Mouse (Mus musculus) lung, postnatal 4 days (tissue): ENCODE results near the gene Syt3.

Experiments
- DNase-seq, 2 experiments: peaks; one replicate each; pipeline ENCODE4 v3.0.0; 2021

Syt3 gene

DNA sequence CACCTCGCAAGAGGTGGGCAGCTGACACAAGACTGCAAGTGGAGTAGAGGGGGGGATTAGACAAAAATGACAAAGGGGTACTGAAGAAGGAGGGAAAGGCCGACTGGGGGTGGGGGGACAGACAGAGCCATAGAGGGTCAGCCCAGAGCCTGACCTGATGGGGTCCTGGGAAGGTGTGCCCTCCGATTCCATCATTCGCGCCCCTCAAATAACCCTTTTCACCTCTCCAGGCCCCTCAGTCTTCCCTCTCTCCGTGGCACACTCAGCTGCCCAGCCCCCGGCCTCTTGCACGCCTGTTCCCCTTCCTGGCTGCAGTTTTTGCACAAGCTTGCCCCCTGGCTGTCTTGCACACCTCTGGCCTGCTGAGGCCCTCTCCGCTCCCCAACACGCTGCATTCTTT, 26.4 kb upstream of the Syt3 start:
- DNase-seq = no peak

- DNase-seq = peak; percentile 51 to 72
These were observed 25.9 kb upstream of the Syt3 start for GRCm38 (mm10) chr7:44358012-44358411.

- no peak for DNase-seq
These were observed 24.8 kb upstream of the Syt3 start for GRCm38 (mm10) chr7:44358886-44359654.

GRCm38 (mm10) chr7:44359908-44360672, 23.8 kb upstream of the Syt3 start:
- DNase-seq = peak; percentile 93 to 94

DNA sequence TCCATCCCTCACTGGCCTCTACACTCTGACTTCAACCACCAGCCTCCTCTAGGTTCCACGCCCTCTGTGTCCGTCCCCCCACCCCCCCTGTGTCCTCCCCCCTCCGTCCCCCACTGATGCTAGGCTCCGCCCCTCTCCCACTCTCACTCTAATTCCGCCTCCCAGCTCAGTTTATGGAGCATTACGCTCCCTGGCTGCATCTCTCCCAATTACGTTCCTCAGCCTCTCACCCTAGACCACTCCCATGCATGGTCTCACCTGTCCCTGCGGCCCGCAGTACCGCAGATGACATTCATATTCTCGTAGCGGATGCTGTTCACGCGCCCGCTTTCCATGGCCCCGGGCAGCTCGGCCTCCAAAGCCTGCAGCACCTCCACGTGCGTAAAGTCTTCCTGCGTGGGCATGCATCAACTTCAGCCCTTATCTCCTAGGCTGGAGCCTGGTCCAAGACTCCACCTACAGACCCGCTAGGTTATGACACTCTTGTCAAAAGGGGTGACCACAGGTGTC, 23.1 kb upstream of the Syt3 start:
- no peak for DNase-seq

GRCm38 (mm10) chr7:44372678-44373077, 11.2 kb upstream of the Syt3 start:
- no peak for DNase-seq

DNA sequence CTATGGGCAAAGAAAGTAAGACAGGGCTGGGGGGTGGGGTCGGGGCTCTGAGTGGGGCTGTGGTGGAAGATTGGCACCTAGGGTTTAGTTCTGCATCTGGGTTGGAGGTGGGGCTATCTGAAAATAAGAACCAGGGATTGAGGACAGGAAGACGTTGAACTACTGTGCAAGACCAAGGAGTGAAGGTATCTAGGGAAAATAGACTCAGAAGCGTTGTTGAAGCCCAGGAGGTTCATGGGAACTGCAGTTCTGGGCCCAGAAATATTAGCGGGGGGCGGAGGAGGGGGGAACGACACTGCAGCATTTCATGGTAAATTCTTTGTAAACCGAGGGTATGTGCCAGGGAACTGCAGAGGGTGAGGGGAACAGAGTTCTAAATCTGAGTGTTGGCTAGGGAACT, 10.4 kb upstream of the Syt3 start:
- DNase-seq = no peak

- peak; percentile 79 to 87 for DNase-seq
These were observed 9.8 kb upstream of the Syt3 start for GRCm38 (mm10) chr7:44373889-44374652.

- DNase-seq = no peak
These were observed 9.1 kb upstream of the Syt3 start for GRCm38 (mm10) chr7:44374756-44375155.

- DNase-seq = no peak
These were observed 8.7 kb upstream of the Syt3 start for GRCm38 (mm10) chr7:44375207-44375606.

- DNase-seq = no peak
These were observed 8.1 kb upstream of the Syt3 start for GRCm38 (mm10) chr7:44375793-44376192.

GRCm38 (mm10) chr7:44378290-44378689, 5.6 kb upstream of the Syt3 start:
- DNase-seq = peak; percentile 55 to 86

- DNase-seq = no peak
These were observed 1.4 kb upstream of the Syt3 start for GRCm38 (mm10) chr7:44382541-44382940.

DNA sequence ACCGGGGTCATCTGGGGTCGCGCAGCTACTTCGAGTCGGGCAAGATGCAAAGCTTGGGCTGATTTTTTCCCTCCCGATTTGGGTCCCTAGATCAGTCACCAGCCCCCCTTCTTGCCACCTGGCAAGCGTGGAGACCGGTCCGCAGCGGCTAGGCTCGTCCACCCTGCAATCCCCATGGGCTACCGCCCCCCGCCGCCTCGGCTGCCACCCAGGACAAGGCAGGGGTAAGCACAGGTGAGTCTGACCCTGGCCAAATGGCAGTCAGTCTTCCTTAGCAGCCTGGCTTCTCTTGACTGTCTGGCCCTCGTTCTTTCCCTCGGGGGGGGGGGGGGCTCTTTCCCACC, 786 bp downstream of the Syt3 start:
- DNase-seq = no peak

DNA sequence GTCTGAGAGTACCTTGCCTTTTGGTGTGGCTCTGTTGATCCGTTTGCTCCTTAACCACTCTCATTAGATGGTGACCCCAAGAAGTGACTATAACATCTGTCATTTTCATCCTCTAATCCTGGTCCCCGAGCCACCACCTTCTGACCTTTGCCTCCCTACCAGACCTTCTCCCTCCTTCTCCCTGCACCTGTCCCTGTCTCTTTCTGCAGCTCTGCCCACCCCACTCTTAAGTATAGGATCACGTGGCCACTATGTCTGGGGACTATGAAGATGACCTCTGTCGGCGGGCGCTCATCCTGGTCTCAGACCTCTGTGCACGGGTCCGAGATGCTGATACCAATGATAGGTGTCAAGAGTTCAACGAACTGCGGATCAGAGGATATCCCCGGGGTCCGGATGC, 1.8 kb downstream of the Syt3 start, which contains the start of gene 1700008O03Rik:
TSS of gene 1700008O03Rik (minus strand) at position 101 of the 400 bp plus-strand sequence.
- no peak for DNase-seq

DNA sequence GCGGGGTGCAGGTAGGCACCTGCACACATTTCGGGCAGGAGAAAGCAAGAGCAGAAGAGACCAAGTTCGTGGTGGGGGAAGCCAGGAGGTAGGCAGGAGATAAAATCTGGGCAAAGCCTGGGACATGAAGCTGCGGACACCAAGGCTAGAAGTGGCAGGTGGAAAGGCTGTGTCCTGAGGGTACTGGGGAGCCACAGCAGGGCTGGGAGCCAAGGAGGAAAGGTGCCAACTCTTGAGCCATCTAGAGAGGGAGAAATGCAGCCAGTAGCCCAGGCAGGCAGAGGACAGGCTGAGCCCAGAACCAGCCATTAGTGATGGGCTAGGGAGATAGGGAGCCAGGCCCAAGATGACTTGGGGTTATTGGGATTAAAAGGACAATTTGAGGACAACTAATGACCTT, 7.9 kb downstream of the Syt3 start:
- DNase-seq = no peak

GRCm38 (mm10) chr7:44392341-44392740, 8.4 kb downstream of the Syt3 start:
- no peak for DNase-seq

GRCm38 (mm10) chr7:44393284-44393683, 9.4 kb downstream of the Syt3 start:
- DNase-seq = no peak

DNA sequence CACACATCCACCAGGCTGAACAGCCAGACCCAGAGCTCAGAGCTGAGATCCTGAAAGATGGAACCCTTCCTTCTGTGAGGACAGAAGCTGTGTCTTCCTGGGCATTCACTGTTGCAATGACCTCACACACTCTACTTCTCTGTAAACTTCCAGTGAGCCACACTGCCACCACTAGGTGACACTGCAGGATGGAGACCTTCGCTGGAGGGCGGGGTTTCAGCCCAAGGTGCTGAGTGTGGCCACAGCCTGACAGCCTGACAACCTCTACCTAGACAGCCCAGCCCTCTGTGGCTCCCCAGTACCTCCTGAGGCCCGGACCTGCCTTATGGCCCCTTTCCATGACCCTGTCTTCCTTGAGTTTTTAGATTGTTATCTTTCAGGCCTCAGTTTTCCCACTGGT, 14.7 kb downstream of the Syt3 start:
- DNase-seq = peak; percentile 63 to 70

- no peak for DNase-seq
These were observed 17.8 kb downstream of the Syt3 start for GRCm38 (mm10) chr7:44401673-44402072.

GRCm38 (mm10) chr7:44405346-44406014, 21.6 kb downstream of the Syt3 start:
- DNase-seq = peak; percentile 90

- DNase-seq = no peak
These were observed 22.1 kb downstream of the Syt3 start for GRCm38 (mm10) chr7:44406015-44406355.

GRCm38 (mm10) chr7:44411144-44411543, 27.2 kb downstream of the Syt3 start:
- no peak for DNase-seq
